Mouse (Mus musculus) heart, embryonic 11.5 days (tissue): ENCODE results near the gene Nfe2. TPM values are rescaled to one million over a fixed set of nuclear protein-coding genes. Genes with fewer than 3 reads are reported as not detected.

Experiments used
- ATAC-seq: fragments of 200-750 bp; cut with Nextera tagmentation; replicated peaks from 2 replicates; pipeline ENCODE4 v1.8.0; 2017; ENCODE audit warnings: moderate library complexity; ENCODE audit not compliant: insufficient number of reproducible peaks, low FRiP score, low TSS enrichment
- H3K27ac ChIP-seq: fragments of 300-500 bp; sonication (generic); 2 replicates; pipeline ENCODE4 v1.5.1; 2014; ENCODE audit warnings: mild to moderate bottlenecking, low read depth, low read length
- H3K27me3 ChIP-seq: fragments of 300-500 bp; sonication (generic); 2 replicates; pipeline ENCODE4 v1.6.1; 2014; ENCODE audit warnings: mild to moderate bottlenecking, low read length, mixed read lengths; ENCODE audit not compliant: control insufficient read depth, insufficient read depth
- H3K36me3 ChIP-seq: fragments of 300-500 bp; sonication (generic); 2 replicates; pipeline ENCODE4 v1.6.1; 2014; ENCODE audit warnings: mild to moderate bottlenecking, low read length, moderate library complexity, mixed read lengths; ENCODE audit not compliant: control insufficient read depth, insufficient read depth
- H3K4me1 ChIP-seq: fragments of 300-500 bp; sonication (generic); 2 replicates; pipeline ENCODE4 v1.6.1; 2014; ENCODE audit warnings: low read length; ENCODE audit not compliant: control insufficient read depth, insufficient read depth
- H3K4me2 ChIP-seq: fragments of 300-500 bp; sonication (generic); 2 replicates; pipeline ENCODE4 v1.6.1; 2014; ENCODE audit warnings: mild to moderate bottlenecking, moderate library complexity
- H3K4me3 ChIP-seq: fragments of 300-500 bp; sonication (generic); 2 replicates; pipeline ENCODE4 v1.5.1; 2014; ENCODE audit warnings: low read depth, low read length
- H3K9ac ChIP-seq: fragments of 300-500 bp; sonication (generic); 2 replicates; pipeline ENCODE4 v1.6.1; 2014; ENCODE audit warnings: mild to moderate bottlenecking, low read depth, low read length, moderate library complexity
- H3K9me3 ChIP-seq: fragments of 300-500 bp; sonication (generic); replicated peaks from 2 replicates; pipeline ENCODE4 v1.6.1; 2016; ENCODE audit warnings: low read length; ENCODE audit not compliant: control insufficient read depth
- WGBS: fragments of 180-500 bp; shearing (Covaris S2); extraction: QIAGEN DNeasy Blood & Tissue Kit; methylation state at CpG from one replicate; pipeline ENCODE4 v1.1.7; 2014; ENCODE audit not compliant: insufficient replicate concordance; 5-methylcytosine and 5-hydroxymethylcytosine counted together
- polyA plus RNA-seq: library from polyadenylated mRNA; unstranded; fragments of >200 nt; fragmentation: Nextera tagmentation; extraction: Ambion mirVana; gene quantifications from 2 replicates; pipeline ENCODE4 v1.2.1, GENCODE M21; 2014

Gene Nfe2
- polyA plus RNA-seq, 1 experiment from 2014 or later = 24.2 TPM

GRCm38 (mm10) chr15:103227022-103227421 lies 31.2 kb downstream of the Nfe2 start:
- no peak overlapping the region for H3K27ac ChIP-seq
- 93% methylated on average over 3 of the region's 3 CpGs for WGBS
- 0 out of 2 replicates have a peak, but pooled peaks cover 9% of the 10 kb centered on the region for H3K4me1 ChIP-seq
- no peak for ATAC-seq
- no peak overlapping the region for H3K4me3 ChIP-seq
- H3K9ac ChIP-seq = no peak overlapping the region
- H3K27me3 ChIP-seq = no peaks in the 10 kb centered on the region
- no peak overlapping the region for H3K4me2 ChIP-seq
- H3K9me3 ChIP-seq = no peaks in the 10 kb centered on the region
- H3K36me3 ChIP-seq = no peaks in the 10 kb centered on the region

DNA sequence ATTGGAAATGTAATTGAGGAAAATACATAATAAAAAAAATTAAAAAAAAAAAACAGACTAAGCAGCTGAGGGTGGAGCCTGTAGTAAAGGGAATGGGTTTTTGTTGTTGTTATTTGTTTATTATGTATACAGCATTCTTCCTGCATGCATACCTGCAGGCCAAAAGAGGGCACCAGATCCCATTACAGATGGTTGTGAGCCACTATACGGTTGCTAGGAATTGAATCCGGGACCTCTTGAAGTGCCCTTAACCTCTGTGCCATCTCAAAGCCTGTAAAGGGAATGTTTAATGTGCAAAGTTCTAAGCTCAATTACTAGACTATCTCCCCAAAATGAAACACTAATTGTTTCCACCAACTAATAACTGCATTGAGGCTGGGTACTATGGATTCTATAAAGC lies 34.0 kb downstream of the Nfe2 start:
- H3K27ac ChIP-seq = no peak overlapping the region
- no peaks in the 10 kb centered on the region for H3K9me3 ChIP-seq
- H3K4me1 ChIP-seq = peaks cover 19% of the 10 kb centered on the region
- H3K27me3 ChIP-seq = no peaks in the 10 kb centered on the region
- no peak for ATAC-seq
- H3K4me2 ChIP-seq = no peak overlapping the region
- no peaks in the 10 kb centered on the region for H3K36me3 ChIP-seq
- WGBS = 85% methylated on average over 2 of the region's 2 CpGs
- H3K4me3 ChIP-seq = no peak overlapping the region
- H3K9ac ChIP-seq = no peak overlapping the region

- Histone ChIP-seq H3K27ac (peak overlapping the region; percentile 73), H3K9ac (no peak overlapping the region), H3K36me3 (no peaks in the 10 kb centered on the region), H3K4me1 (peaks cover 21% of the 10 kb centered on the region), H3K9me3 (no peaks in the 10 kb centered on the region), H3K4me3 (no peak overlapping the region), H3K4me2 (peak overlapping the region; percentile 2; the same call in 1 of the 2 replicates), H3K27me3 (no peaks in the 10 kb centered on the region)
- WGBS = 64% methylated on average over 1 of the region's 1 CpGs
- ATAC-seq = no peak
These were observed 36.8 kb downstream of the Nfe2 start for GRCm38 (mm10) chr15:103221386-103221785.

- Histone ChIP-seq H3K9me3 (no peaks in the 10 kb centered on the region), H3K4me1 (peaks cover 26% of the 10 kb centered on the region), H3K4me2 (peak overlapping the region; percentile 2; the same call in 1 of the 2 replicates), H3K4me3 (no peak overlapping the region), H3K36me3 (no peaks in the 10 kb centered on the region), H3K27ac (peak overlapping the region; percentile 73), H3K9ac (no peak overlapping the region), H3K27me3 (no peaks in the 10 kb centered on the region)
- no peak for ATAC-seq
- WGBS = 20% methylated on average over 3 of the region's 3 CpGs
These were observed 37.4 kb downstream of the Nfe2 start for GRCm38 (mm10) chr15:103220785-103221184.

- Histone ChIP-seq H3K36me3 (peaks cover 16% of the 10 kb centered on the region), H3K27ac (peak overlapping the region; percentile 89), H3K4me1 (peaks cover 29% of the 10 kb centered on the region), H3K4me3 (0 out of 2 replicates have a peak overlapping the region, but pooled peaks have one; percentile 46), H3K9ac (peak overlapping the region; percentile 72; the same call in 1 of the 2 replicates), H3K4me2 (peak overlapping the region; percentile 66), H3K27me3 (no peaks in the 10 kb centered on the region), H3K9me3 (no peaks in the 10 kb centered on the region)
- no peak for ATAC-seq
- WGBS = 27% methylated on average over 2 of the region's 2 CpGs
These were observed 42.2 kb downstream of the Nfe2 start for GRCm38 (mm10) chr15:103216052-103216451.

GRCm38 (mm10) chr15:103214971-103215907 lies 43.0 kb downstream of the Nfe2 start:
- peak overlapping the region; percentile 46 for H3K4me3 ChIP-seq
- peak; percentile 93 for ATAC-seq
- peaks cover 23% of the 10 kb centered on the region for H3K36me3 ChIP-seq
- WGBS = 1% methylated on average over 15 of the region's 15 CpGs
- peak overlapping the region; percentile 66 for H3K4me2 ChIP-seq
- H3K27me3 ChIP-seq = no peaks in the 10 kb centered on the region
- H3K9ac ChIP-seq = peak overlapping the region; percentile 72
- peak overlapping the region; percentile 89 for H3K27ac ChIP-seq
- H3K4me1 ChIP-seq = peaks cover 24% of the 10 kb centered on the region
- H3K9me3 ChIP-seq = no peaks in the 10 kb centered on the region

DNA sequence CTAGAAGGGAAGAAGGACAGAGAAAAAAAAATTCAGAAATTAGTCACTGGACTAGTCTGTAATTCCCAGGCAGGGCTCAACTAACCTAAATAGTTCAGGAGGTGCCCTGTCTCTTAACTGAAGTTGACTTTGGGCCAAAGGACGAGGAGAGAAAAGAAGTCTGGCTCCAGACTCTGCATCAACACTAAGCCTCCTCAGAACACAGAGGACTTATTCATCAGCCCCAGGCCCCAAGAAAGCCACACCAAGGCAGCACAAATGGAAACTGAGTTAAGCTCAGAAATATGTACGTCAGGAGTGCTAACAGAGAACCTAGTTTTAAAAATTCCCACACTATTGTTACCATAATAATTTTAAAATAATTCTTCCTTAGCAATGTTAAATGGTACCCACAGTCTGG lies 44.1 kb downstream of the Nfe2 start:
- peak overlapping the region; percentile 54 for H3K4me2 ChIP-seq
- H3K27me3 ChIP-seq = no peaks in the 10 kb centered on the region
- H3K9me3 ChIP-seq = no peaks in the 10 kb centered on the region
- H3K9ac ChIP-seq = no peak overlapping the region
- peak overlapping the region; percentile 27 for H3K4me3 ChIP-seq
- ATAC-seq = no peak
- 39% methylated on average over 2 of the region's 2 CpGs for WGBS
- peak overlapping the region; percentile 77 for H3K27ac ChIP-seq
- peaks cover 24% of the 10 kb centered on the region for H3K4me1 ChIP-seq
- peaks cover 31% of the 10 kb centered on the region for H3K36me3 ChIP-seq

DNA sequence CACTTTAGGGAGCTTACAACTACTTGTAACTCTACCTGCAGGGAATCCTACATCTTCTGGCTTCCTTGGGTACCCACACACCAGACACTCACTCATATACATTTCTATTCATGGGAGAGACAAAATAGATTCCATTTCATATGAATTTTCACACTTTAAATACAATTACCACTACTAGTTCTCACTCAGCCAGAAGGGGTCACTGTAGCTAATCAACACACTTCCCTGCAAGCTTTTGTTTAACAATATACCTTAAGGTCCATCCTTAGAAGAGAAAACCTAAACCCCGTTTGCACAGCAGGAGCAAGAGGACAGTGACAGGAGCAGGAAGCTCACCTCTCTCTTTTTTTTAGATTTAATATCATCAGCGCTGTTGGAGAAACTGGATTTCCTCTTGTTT lies 53.0 kb downstream of the Nfe2 start:
- H3K27me3 ChIP-seq = no peaks in the 10 kb centered on the region
- H3K4me2 ChIP-seq = no peak overlapping the region
- peaks cover 6% of the 10 kb centered on the region; the same call in 1 of the 2 replicates for H3K4me1 ChIP-seq
- H3K27ac ChIP-seq = no peak overlapping the region
- peaks cover 17% of the 10 kb centered on the region for H3K36me3 ChIP-seq
- H3K9me3 ChIP-seq = no peaks in the 10 kb centered on the region
- no peak overlapping the region for H3K9ac ChIP-seq
- no peak for ATAC-seq
- WGBS = 76% methylated on average over 2 of the region's 2 CpGs
- H3K4me3 ChIP-seq = no peak overlapping the region
